Mouse (Mus musculus): Measurements from ENCODE around the gene Lrrc45. TPM values are rescaled to one million over a fixed set of nuclear protein-coding genes. Genes with fewer than 3 reads are reported as not detected.

Lrrc45 gene
- polyA plus RNA-seq, 1 experiment from 2014 or later: 13.5 TPM

DNA sequence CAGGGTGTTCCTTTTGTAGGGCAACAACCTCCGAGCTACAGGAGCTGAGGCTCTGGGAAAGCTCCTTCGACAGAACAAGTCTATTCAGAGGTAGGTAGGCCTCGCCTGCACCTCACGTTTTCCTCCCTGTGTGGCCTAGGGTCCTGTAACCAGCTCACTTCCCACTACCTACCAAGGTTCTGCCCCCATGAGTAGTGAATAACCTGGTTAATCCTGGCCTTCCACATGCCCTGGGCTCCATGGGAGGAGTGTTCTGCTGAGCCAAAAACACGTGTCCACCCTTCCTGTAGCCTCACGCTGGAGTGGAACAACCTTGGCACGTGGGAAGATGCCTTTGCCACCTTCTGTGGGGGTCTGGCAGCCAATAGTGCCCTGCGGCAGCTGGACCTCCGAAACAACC is 1.4 kb downstream of the Lrrc45 start:
- no peak for ATAC-seq

DNA sequence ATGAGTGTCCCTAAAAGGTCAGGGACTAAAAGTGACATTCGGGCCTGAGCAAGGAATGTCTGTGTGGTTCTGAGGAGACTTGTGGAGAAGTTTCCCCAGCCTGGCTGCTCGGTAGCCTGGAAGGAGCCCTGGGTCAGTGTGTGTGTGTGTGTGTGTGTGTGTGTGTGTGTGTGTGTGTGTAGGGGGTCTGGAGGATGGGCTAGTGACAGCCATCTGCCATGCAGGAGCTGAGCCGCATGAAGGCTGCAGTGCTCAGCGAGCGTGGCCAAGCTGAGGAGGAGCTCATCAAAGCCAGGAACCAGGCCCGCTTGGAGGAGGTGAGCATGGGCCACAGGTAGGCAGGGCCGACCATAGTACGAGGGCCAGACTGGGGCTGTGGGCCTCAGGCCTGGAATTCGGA is 5.5 kb downstream of the Lrrc45 start:
- no peaks in the 10 kb centered on the region for H3K27me3 ChIP-seq (replicated peaks; ENCODE audit: control insufficient read depth, insufficient read depth, low read length)
- 91% methylated on average over 9 of the region's 9 CpGs for WGBS
- no peak for ATAC-seq
- no peak overlapping the region for H3K4me2 ChIP-seq (replicated peaks; ENCODE audit: low read depth)
- no peak overlapping the region for H3K9ac ChIP-seq (ENCODE audit: low read depth, low read length)
- H3K4me3 ChIP-seq (ENCODE audit: low read depth, low read length): no peak overlapping the region
- TF ChIP-seq CTCF (IDR thresholded peaks at IDR 0.05; ENCODE audit: low read depth): no peak
- H3K4me1 ChIP-seq (replicated peaks; ENCODE audit: control insufficient read depth, insufficient read depth, low read length): peaks cover 18% of the 10 kb centered on the region
- H3K9me3 ChIP-seq (ENCODE audit: control insufficient read depth): no peaks in the 10 kb centered on the region
- H3K27ac ChIP-seq (ENCODE audit: low read depth, low read length): no peak overlapping the region
- H3K36me3 ChIP-seq (ENCODE audit: control insufficient read depth, insufficient read depth): peaks cover 36% of the 10 kb centered on the region

More for the DNA sequence above, 1.4 kb downstream of the Lrrc45 start:
- Histone ChIP-seq H3K27ac (ENCODE audit: low read depth, low read length) (no peak overlapping the region), H3K36me3 (ENCODE audit: control insufficient read depth, insufficient read depth) (peaks cover 49% of the 10 kb centered on the region), H3K9me3 (ENCODE audit: control insufficient read depth) (no peaks in the 10 kb centered on the region), H3K4me3 (ENCODE audit: low read depth, low read length) (no peak overlapping the region), H3K4me2 (replicated peaks; ENCODE audit: low read depth) (peak overlapping the region; percentile 96; the same call in 1 of the 2 replicates), H3K9ac (ENCODE audit: low read depth, low read length) (no peak overlapping the region), H3K27me3 (replicated peaks; ENCODE audit: control insufficient read depth, insufficient read depth, low read length) (no peaks in the 10 kb centered on the region), H3K4me1 (replicated peaks; ENCODE audit: control insufficient read depth, insufficient read depth, low read length) (peaks cover 7% of the 10 kb centered on the region)
- WGBS: 90% methylated on average over 9 of the region's 9 CpGs
- no peak for TF ChIP-seq CTCF (IDR thresholded peaks at IDR 0.05; ENCODE audit: low read depth)

DNA sequence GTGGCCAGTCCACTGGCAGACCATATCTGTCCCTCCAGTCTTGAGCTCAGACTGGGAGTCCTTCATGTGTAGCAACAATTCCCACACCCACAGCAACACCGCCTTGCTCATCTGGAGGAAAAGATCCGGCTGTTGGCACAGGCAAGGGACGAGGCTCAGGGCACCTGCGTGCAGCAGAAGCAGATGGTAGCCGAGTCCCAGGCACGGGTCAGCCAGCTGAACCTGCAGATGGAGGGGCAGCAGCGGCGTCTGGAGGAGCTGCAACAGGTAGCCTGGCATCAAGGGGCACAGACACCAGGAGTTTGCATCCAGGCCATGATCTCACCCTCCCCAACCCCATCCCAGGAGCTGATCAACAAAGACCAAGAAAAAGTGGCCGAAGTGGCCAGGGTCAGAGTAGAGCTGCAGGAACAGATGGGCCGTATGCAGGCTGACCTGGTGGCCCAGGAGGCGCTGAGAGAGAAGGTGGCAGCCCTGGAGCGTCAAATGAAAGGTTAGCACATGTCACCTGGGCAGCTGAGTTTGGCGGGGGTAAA is 6.2 kb downstream of the Lrrc45 start:
- Histone ChIP-seq H3K36me3 (ENCODE audit: control insufficient read depth, insufficient read depth) (peaks cover 38% of the 10 kb centered on the region), H3K4me1 (replicated peaks; ENCODE audit: control insufficient read depth, insufficient read depth, low read length) (0 out of 2 replicates have a peak, but pooled peaks cover 13% of the 10 kb centered on the region), H3K9ac (ENCODE audit: low read depth, low read length) (no peak overlapping the region), H3K4me3 (ENCODE audit: low read depth, low read length) (no peak overlapping the region), H3K27ac (ENCODE audit: low read depth, low read length) (no peak overlapping the region), H3K9me3 (ENCODE audit: control insufficient read depth) (no peaks in the 10 kb centered on the region), H3K4me2 (replicated peaks; ENCODE audit: low read depth) (no peak overlapping the region), H3K27me3 (replicated peaks; ENCODE audit: control insufficient read depth, insufficient read depth, low read length) (no peaks in the 10 kb centered on the region)
- ATAC-seq: no peak
- TF ChIP-seq CTCF (IDR thresholded peaks at IDR 0.05; ENCODE audit: low read depth): no peak
- 90% methylated on average over 13 of the region's 13 CpGs for WGBS

DNA sequence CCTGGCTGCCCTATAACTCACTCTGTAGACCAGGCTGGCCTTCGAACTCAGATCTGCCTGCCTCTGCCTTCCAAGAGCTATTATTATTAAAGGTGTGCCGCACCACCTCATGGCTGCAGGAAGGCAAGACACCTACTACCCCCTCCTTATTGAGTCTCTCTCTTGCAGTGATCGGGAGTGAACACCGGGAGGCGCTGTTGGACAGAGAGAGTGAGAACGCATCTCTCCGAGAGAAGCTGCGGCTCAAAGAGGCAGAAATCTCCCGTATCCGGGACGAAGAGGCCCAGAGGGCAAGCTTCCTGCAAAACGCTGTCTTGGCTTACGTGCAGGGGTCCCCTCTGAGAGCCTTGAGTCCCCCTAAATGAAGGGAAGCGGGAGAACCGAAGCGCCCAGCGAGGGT is 6.7 kb downstream of the Lrrc45 start:
- peak; percentile 48 for ATAC-seq
- no peak overlapping the region for H3K9ac ChIP-seq (ENCODE audit: low read depth, low read length)
- H3K4me3 ChIP-seq (ENCODE audit: low read depth, low read length): peak overlapping the region; percentile 50; the same call in 1 of the 2 replicates
- no peaks in the 10 kb centered on the region for H3K9me3 ChIP-seq (ENCODE audit: control insufficient read depth)
- 0 out of 2 replicates have a peak, but pooled peaks cover 13% of the 10 kb centered on the region for H3K4me1 ChIP-seq (replicated peaks; ENCODE audit: control insufficient read depth, insufficient read depth, low read length)
- no peaks in the 10 kb centered on the region for H3K27me3 ChIP-seq (replicated peaks; ENCODE audit: control insufficient read depth, insufficient read depth, low read length)
- TF ChIP-seq CTCF (IDR thresholded peaks at IDR 0.05; ENCODE audit: low read depth): peak; percentile 96
- peaks cover 38% of the 10 kb centered on the region for H3K36me3 ChIP-seq (ENCODE audit: control insufficient read depth, insufficient read depth)
- WGBS: 17% methylated on average over 17 of the region's 17 CpGs
- H3K4me2 ChIP-seq (replicated peaks; ENCODE audit: low read depth): peak overlapping the region; percentile 95
- H3K27ac ChIP-seq (ENCODE audit: low read depth, low read length): no peak overlapping the region

DNA sequence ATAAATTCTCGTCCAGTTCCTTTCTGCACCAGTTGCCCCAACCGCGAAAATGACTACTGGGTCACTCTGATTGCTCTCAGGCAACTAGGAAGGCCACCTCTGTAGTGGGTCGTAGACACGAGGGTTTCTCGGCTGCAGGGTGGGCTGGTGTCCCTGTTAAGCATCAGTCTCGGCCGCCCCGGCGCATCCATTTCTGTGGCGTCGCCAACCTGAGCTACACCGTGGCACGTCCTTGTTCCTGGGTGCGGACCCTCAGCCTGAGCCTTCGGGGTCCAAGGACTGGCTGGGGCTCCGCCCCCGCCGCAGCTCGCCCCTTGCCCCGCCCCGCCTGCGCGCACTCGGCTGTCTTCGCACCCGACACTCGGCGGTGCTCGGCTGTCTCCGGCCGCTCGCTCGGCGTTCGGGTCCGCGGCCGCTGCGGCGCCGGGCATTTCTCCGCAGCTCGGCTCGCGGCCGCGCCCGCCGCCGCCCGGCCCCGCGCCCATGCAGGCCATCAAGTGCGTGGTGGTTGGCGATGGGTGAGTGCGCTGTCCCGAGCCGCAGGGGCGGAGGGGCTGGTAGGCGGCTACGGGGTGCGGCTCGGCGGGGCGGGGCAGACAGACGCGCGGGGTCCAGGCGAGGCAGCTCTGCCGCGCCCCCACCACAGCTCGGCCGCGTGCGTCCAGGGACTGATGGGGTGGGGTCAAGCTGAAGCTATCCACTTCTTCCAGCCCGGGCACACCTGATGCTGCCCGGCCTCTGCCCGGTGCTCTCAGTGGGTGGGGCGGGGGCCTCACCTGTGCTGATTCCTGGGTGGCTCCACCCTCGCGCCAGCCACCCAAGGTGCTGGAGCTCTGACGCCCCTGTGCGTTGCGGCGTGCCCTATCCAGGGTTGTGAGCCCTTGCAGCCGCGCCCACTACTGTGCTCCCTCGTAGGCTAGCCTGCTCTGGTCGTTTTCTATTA is 7.7 kb downstream of the Lrrc45 start, which contains the start of gene Rac3:
Gene Rac3, plus strand, starts transcription at position 347 of the 943 bp plus-strand sequence.
- Histone ChIP-seq H3K4me2 (replicated peaks; ENCODE audit: low read depth) (peak within 1 kb of the TSS; percentile 95), H3K9ac (ENCODE audit: low read depth, low read length) (peak within 1 kb of the TSS; percentile 66), H3K36me3 (ENCODE audit: control insufficient read depth, insufficient read depth) (peaks cover 37% of the 10 kb centered on the region), H3K4me1 (replicated peaks; ENCODE audit: control insufficient read depth, insufficient read depth, low read length) (0 out of 2 replicates have a peak, but pooled peaks cover 16% of the 10 kb centered on the region), H3K4me3 (ENCODE audit: low read depth, low read length) (peak within 1 kb of the TSS; percentile 50), H3K27ac (ENCODE audit: low read depth, low read length) (no peak within 1 kb of the TSS), H3K9me3 (ENCODE audit: control insufficient read depth) (no peaks in the 10 kb centered on the region), H3K27me3 (replicated peaks; ENCODE audit: control insufficient read depth, insufficient read depth, low read length) (no peaks in the 10 kb centered on the region)
- under 1% methylated on average over 86 of the region's 90 CpGs for WGBS
- peak; percentile 56 for ATAC-seq
- TF ChIP-seq CTCF (IDR thresholded peaks at IDR 0.05; ENCODE audit: low read depth): no peak

DNA sequence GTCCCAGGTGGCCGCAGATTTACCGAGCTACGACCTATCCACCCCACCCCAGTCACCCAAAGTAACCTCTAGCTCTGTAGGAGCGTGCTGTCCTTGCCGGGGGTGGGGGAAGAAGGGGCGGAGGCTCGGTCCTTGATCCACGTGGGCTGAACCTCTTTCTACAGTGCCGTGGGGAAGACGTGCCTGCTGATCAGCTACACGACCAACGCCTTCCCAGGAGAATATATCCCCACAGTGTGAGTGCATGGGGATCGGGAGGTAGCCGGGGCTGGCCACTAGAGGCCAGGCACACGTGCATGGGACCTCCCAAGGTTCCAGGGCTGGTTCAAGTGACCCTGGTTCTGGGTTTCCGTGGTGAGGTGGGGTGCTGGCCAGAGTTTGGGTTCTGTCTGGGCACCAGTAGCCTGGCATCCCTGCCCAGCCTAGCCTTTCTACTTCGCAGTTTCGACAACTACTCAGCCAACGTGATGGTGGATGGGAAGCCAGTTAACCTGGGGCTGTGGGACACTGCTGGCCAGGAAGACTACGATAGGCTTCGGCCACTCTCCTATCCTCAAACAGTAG is 8.4 kb downstream of the Lrrc45 start:
- no peaks in the 10 kb centered on the region for H3K27me3 ChIP-seq (replicated peaks; ENCODE audit: control insufficient read depth, insufficient read depth, low read length)
- peak; percentile 42 for TF ChIP-seq CTCF (IDR thresholded peaks at IDR 0.05; ENCODE audit: low read depth)

More for the DNA sequence above, 8.4 kb downstream of the Lrrc45 start:
- H3K9me3 ChIP-seq (ENCODE audit: control insufficient read depth): no peaks in the 10 kb centered on the region
- H3K27ac ChIP-seq (ENCODE audit: low read depth, low read length): no peak overlapping the region
- 21% methylated on average over 21 of the region's 21 CpGs for WGBS
- peak overlapping the region; percentile 50 for H3K4me3 ChIP-seq (ENCODE audit: low read depth, low read length)
- H3K36me3 ChIP-seq (ENCODE audit: control insufficient read depth, insufficient read depth): peaks cover 32% of the 10 kb centered on the region
- peak; percentile 4; the same call in 1 of the 2 replicates for ATAC-seq
- peak overlapping the region; percentile 95 for H3K4me2 ChIP-seq (replicated peaks; ENCODE audit: low read depth)
- H3K4me1 ChIP-seq (replicated peaks; ENCODE audit: control insufficient read depth, insufficient read depth, low read length): 0 out of 2 replicates have a peak, but pooled peaks cover 17% of the 10 kb centered on the region
- H3K9ac ChIP-seq (ENCODE audit: low read depth, low read length): 0 out of 2 replicates have a peak overlapping the region, but pooled peaks have one; percentile 66
